Mouse (Mus musculus) layer of hippocampus, adult 18-20 months (tissue): ENCODE results near the gene Lin52. TPM values are rescaled to one million over a fixed set of nuclear protein-coding genes. Genes with fewer than 3 reads are reported as not detected.
A peak's percentile ranks its signal among the peaks of the same experiment; 100 is the strongest.

Experiments
- DNase-seq, 2 experiments: peaks; one replicate each; pipeline ENCODE4 v3.0.0; 2022; ENCODE audit warnings: low spot score in 2 of 2
- long read RNA-seq: library from polyadenylated mRNA; stranded (forward); transcript quantifications from one replicate; pipeline ENCODE4 v2.0.0, GENCODE M21; 2021
- total RNA-seq, 2 experiments: library from RNA; stranded (reverse); gene quantifications; 2 replicates each; pipeline ENCODE4 v1.2.3; 2021

Lin52 gene
- 10 to 100 TPM; 26.8 to 28.6 TPM for total RNA-seq
- long read RNA-seq, transcript Lin52-201 (6 exons, 2,270 nt): major isoform, 51 of 59 reads
- long read RNA-seq, partial matches to known transcripts: 1 of 59 reads
- long read RNA-seq, other reads (novel, unspliced or antisense): 7 of 59 reads

- peak; percentile 96 to 99 for DNase-seq
Observed at GRCm38 (mm10) chr12:84450718-84451646, at the start of gene Lin52, which contains the start of gene Aldh6a1. TSS of gene Lin52 (plus strand) at chr12:84451422. TSS of gene Aldh6a1 (minus strand) at chr12:84451004.

DNA sequence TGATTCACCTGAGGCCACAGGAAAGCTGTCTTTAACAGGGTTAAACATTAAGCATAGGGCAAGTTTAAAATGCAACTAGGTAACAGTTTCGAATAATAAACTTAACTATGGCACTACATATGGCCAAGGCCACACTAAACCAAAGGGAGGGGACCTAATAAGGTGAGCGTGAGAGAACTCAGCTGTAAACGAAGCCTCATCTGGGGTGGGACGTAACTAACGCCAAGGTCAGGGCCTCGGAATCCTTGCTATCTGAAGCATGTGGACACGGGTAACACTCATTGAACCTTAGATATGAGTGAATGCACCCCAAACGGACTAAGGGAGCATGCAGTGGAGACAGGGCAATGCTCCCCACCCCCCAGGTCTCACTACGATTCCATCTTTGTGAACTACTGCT lies 48.3 kb upstream of the Lin52 start:
- no peak for DNase-seq

- peak in 1 of 2 experiments; percentile 10 for DNase-seq
Observed at GRCm38 (mm10) chr12:84404541-84404940, 46.7 kb upstream of the Lin52 start.

DNA sequence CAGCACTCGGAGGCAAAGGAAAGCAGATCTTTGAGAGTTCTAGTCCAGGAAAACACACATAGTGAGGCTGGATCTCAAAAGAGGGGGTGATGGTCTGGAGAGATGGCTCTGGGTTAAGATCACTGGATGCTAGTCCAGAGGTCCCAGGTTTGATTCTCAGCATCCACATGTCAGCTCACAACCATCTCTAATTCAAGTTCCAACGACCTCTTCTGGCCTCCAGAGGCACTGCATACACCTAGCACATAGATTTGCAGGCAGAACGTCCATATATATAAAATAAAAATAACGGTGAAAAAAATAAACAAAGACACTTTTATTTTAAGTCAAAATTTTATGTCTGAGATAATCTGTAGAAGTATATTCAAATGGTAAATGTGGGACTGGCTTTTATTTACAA lies 44.0 kb upstream of the Lin52 start:
- DNase-seq: no peak

- peak in 1 of 2 experiments; percentile 29 for DNase-seq
Observed at GRCm38 (mm10) chr12:84407874-84408818, 43.1 kb upstream of the Lin52 start.

GRCm38 (mm10) chr12:84408819-84409507 lies 42.3 kb upstream of the Lin52 start, which contains the start of the genes Entpd5 and Bbof1:
TSS of gene Entpd5 (minus strand) at chr12:84409029.
TSS of gene Bbof1 (plus strand) at chr12:84409071.
- peak; percentile 88 to 94 for DNase-seq

DNA sequence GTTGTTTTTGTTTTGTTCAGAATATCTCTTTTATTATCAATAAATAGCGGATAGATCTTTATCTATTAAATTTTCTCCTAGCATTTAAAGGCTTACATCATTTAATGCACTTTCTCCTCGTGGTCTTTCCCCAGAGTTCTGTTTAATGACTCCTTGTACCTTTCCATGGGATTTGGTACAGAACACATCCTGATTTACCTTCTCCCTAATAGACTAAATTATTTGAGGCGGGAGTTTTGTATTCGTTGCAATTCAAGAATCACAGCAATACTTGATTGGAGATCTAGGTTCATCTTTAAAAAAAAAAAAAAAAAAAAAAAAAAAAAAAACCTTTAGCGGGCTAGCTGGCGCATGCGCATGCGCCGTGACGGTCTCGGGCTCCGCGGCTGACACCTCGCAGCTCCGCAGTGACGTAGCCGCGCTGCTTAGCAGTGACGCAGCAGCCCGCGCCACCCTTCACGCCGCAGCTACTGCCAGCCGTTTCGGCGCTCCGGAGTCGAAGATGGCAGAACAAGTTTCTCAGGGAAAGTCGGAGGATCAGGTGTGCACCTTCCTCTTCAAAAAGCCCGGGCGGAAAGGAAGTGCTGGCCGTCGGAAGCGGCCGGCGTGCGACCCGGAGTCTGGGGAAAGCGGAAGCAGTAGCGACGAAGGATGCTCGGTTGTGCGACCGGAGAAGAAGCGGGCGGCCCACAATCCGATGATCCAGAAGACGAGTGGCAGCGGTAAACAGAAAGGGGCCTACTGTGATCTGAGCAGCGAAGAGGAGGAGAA lies 34.2 kb upstream of the Lin52 start, which contains the start of gene Rnf113a2:
Gene Rnf113a2, plus strand, starts transcription at position 363 of the 771 bp plus-strand sequence.
- peak; percentile 79 to 88 for DNase-seq

- DNase-seq: no peak
Observed at GRCm38 (mm10) chr12:84417605-84417922, 33.7 kb upstream of the Lin52 start.

DNA sequence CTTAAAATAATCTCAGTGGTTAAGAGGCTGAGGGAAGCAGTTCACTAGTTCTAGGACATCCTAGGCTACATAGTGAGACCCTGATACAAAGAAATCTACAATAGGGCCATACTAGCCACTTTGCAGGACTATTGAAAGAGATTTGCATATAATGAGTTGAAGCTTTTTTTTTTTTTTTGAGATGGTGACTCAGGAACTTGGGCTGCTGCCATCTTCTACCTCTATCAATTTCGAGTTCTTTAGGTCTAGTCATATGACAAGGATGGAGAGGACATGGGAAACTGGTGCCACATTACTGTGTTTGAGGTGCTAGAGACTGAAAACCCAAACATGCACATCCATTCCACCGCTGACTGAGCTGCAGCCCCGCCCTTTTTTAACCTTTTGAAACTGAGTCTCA lies 27.2 kb upstream of the Lin52 start:
- no peak for DNase-seq

GRCm38 (mm10) chr12:84429825-84430224 lies 21.4 kb upstream of the Lin52 start:
- DNase-seq: no peak

DNA sequence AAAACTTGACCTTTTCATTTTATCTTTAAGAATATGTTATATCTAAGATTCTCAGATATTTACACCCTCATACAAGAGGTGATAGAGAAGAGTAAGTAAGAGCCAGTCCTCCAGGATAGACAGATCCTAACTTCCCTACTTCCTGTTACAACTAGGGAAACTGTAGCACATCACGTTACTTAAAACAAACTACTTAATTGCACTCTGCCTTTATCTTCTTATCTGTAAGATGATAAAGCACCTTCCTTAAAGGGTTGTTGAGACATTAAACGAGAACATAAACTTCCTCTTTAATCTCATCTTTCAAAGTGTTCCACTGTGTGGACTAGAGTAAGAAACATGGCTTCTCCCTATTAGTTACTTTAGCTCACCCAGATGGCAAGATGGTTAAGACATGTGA lies 12.5 kb upstream of the Lin52 start:
- no peak for DNase-seq

- no peak for DNase-seq
Observed at GRCm38 (mm10) chr12:84442526-84442925, 8.7 kb upstream of the Lin52 start.

GRCm38 (mm10) chr12:84447386-84447785 lies 3.8 kb upstream of the Lin52 start:
- DNase-seq: no peak

GRCm38 (mm10) chr12:84448181-84448580 lies 3.0 kb upstream of the Lin52 start:
- DNase-seq: no peak

DNA sequence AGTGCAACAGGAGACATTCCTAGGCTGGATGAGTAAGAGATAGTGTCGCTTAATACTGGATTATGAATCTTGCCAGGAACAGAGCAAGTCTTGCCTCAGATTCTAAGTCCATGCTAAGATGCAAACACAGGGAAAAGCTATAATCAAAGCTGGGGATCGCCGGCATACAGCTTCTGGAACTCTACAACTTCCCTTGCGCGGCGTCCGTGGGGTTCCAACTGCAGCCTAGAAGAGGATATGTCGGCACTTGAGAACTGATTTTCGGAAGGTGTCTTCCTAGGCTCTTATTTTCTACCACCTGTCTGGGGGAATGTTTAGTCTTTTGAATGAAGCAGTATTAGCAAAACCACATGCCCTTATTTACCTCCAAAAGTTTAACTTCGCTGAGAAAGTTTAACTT lies 1.3 kb upstream of the Lin52 start:
- DNase-seq: no peak

DNA sequence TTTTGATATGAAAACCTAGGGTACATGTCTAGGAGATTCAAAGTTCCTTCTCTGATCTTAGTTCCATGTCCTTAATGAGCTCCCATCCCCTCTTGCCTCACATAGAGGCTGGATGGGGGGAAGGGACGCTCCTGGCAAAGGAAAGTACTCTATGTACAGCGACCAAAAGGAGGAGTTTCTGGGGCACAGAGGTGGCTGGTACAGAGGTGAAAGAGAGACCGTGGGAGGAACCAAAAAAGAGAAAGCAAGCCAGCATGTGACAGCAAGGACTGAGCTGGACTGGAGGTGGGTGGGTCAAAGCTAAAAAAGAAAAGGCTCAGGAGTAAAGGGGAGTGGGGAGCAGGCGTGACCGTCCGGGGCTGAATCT lies 888 bp upstream of the Lin52 start:
- peak in 1 of 2 experiments; percentile 4 for DNase-seq

DNA sequence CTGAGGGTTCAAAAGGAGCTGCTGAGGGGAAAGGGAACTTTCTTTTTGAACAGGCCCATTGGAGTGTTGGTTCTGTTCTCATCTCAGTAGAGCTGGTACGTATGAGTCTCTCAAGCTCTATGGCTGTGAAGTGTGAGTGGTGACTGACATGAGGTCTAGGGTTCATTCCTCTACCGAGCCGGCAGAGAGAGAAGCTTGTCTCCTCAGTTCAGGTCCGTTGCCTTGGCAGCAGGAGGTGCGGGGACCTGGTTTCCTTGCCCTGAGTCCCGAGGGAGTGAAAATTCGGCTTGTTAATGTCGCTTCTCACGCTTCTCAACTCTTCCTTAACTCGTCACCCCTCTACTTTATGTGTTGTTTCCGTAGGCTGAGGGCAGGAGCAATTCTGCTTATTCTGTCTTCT lies 579 bp downstream of the Lin52 start:
- DNase-seq: peak in 1 of 2 experiments; percentile 7

DNA sequence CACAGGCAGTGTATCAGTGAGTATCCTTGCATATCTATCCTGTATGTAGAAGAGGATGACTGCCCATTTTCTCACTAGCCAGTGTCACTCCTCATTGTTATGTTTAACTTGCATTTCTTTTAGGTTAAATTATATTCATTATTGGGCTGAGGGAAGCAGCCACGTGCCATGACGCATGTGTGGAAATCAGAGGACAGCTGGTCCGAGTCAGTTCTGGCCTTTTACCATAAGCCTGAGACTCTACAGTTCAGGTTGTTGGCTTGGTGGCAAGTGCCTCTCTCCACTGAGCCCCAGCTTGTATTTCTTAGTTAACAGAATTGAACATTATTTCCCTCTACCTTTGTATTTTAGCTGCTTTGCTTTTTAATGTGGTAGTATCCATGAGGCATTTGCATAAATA lies 5.7 kb downstream of the Lin52 start:
- DNase-seq: no peak

DNA sequence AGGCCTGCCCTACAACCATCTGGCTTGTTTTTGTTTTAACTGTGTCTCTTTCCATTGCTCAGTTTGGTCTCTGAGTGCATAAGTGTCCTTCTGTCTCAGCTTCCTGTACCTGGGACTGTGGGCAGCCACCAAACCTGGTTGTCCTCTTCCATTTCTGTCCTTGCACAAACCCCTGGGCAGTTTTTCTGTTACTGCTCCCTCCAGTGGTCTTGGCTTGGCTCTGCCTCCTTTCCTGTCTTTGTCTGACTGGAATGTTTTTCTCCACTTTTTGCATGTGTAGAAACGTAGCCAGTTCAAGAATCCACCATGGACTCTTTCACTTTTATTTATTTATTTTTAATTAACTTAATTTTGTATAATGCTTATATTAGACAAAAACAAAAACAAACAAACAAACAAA lies 8.6 kb downstream of the Lin52 start:
- DNase-seq: no peak

- no peak for DNase-seq
Observed at GRCm38 (mm10) chr12:84461416-84461815, 10.2 kb downstream of the Lin52 start.
